Mouse (Mus musculus) heart, adult 2 months (tissue): ENCODE data around the gene Gtf2ird2.

Source experiments
- CTCF ChIP-seq: fragments of 200-600 bp; IDR thresholded peaks from 2 replicates; pipeline ENCODE4 v1.8.1; 2022; ENCODE audit warnings: antibody characterized with exemption, mild to moderate bottlenecking, moderate library complexity
- EP300 ChIP-seq: fragments of 200-500 bp; IDR thresholded peaks from 2 replicates; pipeline ENCODE4 v1.6.1; 2011; ENCODE audit warnings: low read depth, low read length, control low read depth; ENCODE audit not compliant: insufficient read depth
- POLR2A ChIP-seq: fragments of 200-500 bp; IDR thresholded peaks from 2 replicates; pipeline ENCODE4 v1.6.1; 2011; ENCODE audit warnings: mild to moderate bottlenecking, low read depth, low read length, control low read depth; ENCODE audit not compliant: insufficient read depth

DNA sequence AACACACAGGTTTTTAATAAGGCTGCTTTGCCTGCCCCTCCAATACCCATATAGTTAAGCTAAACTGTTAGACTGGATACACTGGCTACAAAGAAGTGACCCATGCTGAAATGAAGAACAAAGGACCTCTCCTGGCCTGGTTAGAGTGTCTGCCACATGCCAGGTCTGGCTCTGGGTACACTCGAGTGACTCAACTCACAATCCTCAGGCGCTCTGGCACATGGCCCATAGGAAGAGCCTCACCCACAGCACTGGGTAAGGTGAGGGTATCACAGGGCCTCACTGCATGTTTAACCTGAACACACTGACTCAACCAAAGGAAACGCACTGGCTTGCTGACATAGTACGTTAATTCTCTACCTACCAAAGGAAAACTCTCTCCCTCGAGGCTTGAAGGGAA, 62.3 kb downstream of the Gtf2ird2 start:
- no peak for TF ChIP-seq EP300
- TF ChIP-seq POLR2A = no peak
- TF ChIP-seq CTCF = no peak
